Comparison of ENCODE assay signal across 10 mouse cellular contexts in the genomic region with DNA sequence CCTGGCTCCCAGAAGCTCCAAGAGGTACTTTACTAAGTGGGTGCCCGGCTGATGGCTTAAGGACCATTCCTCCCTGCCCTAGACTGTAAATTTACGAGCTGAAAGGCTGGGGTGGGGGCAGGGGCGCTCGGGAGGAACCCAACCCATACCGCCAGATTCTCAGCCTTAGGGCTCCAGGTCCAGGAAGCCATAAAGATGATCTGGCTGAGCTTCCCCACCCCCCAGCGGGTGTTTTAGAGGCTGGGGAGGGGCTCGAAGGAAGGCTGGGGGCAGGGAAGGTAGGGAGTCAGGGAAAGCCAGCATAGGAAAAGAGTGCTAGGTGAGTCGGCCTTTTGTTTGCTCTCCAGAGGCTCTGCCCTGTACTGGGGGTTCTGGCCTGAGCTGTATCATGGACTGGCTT. TPM values are rescaled to one million over a fixed set of nuclear protein-coding genes. Genes with fewer than 3 reads are reported as not detected.
DNase-seq lines count a peak whose midpoint lies in the region; ATAC-seq lines count a peak whose summit lies in the region.
"Had no signal": no experiment of that assay in that cellular context is flagged by ENCODE, and none has a peak within 500 bp of the region (broad histone marks: within the 10 kb centered on the region; RNA-seq: fewer than 3 reads in every experiment).

No protein-coding gene starts in this region.

- WGBS in heart, embryonic 15.5 days, result 9% methylated on average over 8 of the region's 8 CpGs
- WGBS in lung, embryonic 16.5 days, result 11% methylated on average over 8 of the region's 8 CpGs
- WGBS in embryonic facial prominence, embryonic 11.5 days, result 3% methylated on average over 8 of the region's 8 CpGs
- WGBS in limb, embryonic 15.5 days, result 6% methylated on average over 8 of the region's 8 CpGs

- peak overlapping the region; percentile 46 for H3K9ac ChIP-seq in heart, embryonic 15.5 days
- H3K9ac ChIP-seq in lung, embryonic 16.5 days (ENCODE audit: low read length), result peak overlapping the region; percentile 27
- peak overlapping the region; percentile 1; the same call in 1 of the 2 replicates for H3K9ac ChIP-seq in embryonic facial prominence, embryonic 11.5 days (replicated peaks; ENCODE audit: low read length)
- no peak overlapping the region for H3K9ac ChIP-seq in limb, embryonic 15.5 days

- no peak for ATAC-seq in heart, embryonic 15.5 days (replicated peaks; ENCODE audit: insufficient number of reproducible peaks, insufficient read depth, low FRiP score, low read depth)
- ATAC-seq in lung, embryonic 16.5 days (ENCODE audit: low read depth), result no peak
- ATAC-seq in embryonic facial prominence, embryonic 11.5 days (replicated peaks; ENCODE audit: insufficient number of reproducible peaks, low FRiP score, low TSS enrichment, low read depth), result no peak
- ATAC-seq in limb, embryonic 15.5 days (ENCODE audit: insufficient number of reproducible peaks, low FRiP score, low TSS enrichment, low read depth), result no peak

- H3K4me2 ChIP-seq in heart, embryonic 15.5 days, result peak overlapping the region; percentile 45; the same call in 1 of the 2 replicates
- H3K4me2 ChIP-seq in lung, embryonic 16.5 days (ENCODE audit: low read depth, low read length), result 0 out of 2 replicates have a peak overlapping the region, but pooled peaks have one; percentile 8
- H3K4me2 ChIP-seq in embryonic facial prominence, embryonic 11.5 days (ENCODE audit: low read depth, low read length), result no peak overlapping the region
- H3K4me2 ChIP-seq in limb, embryonic 15.5 days, result 0 out of 2 replicates have a peak overlapping the region, but pooled peaks have one; percentile 1

- H3K36me3 ChIP-seq in heart, embryonic 15.5 days, result no peaks in the 10 kb centered on the region
- no peaks in the 10 kb centered on the region for H3K36me3 ChIP-seq in lung, embryonic 16.5 days (ENCODE audit: control insufficient read depth, insufficient read depth, low read length)
- no peaks in the 10 kb centered on the region for H3K36me3 ChIP-seq in embryonic facial prominence, embryonic 11.5 days (replicated peaks; ENCODE audit: control insufficient read depth, insufficient read depth, low read depth, low read length)
- no peaks in the 10 kb centered on the region for H3K36me3 ChIP-seq in limb, embryonic 15.5 days

- H3K9me3 ChIP-seq in heart, embryonic 15.5 days (replicated peaks), result no peaks in the 10 kb centered on the region
- H3K9me3 ChIP-seq in lung, embryonic 16.5 days (ENCODE audit: control insufficient read depth, low read length), result no peaks in the 10 kb centered on the region
- H3K9me3 ChIP-seq in embryonic facial prominence, embryonic 11.5 days (replicated peaks; ENCODE audit: control insufficient read depth, low read length), result no peaks in the 10 kb centered on the region
- H3K9me3 ChIP-seq in limb, embryonic 15.5 days, result no peaks in the 10 kb centered on the region

- no peaks in the 10 kb centered on the region for H3K27me3 ChIP-seq in heart, embryonic 15.5 days
- H3K27me3 ChIP-seq in lung, embryonic 16.5 days (ENCODE audit: control insufficient read depth, insufficient read depth, low read depth, low read length), result no peaks in the 10 kb centered on the region
- no peaks in the 10 kb centered on the region for H3K27me3 ChIP-seq in embryonic facial prominence, embryonic 11.5 days (ENCODE audit: control insufficient read depth, insufficient read depth, low read length)
- H3K27me3 ChIP-seq in limb, embryonic 15.5 days, result no peaks in the 10 kb centered on the region

- DNase-seq in heart, postnatal 4 days, result no peak
- no peak for DNase-seq in lung, postnatal 25 days (ENCODE audit: low spot score)
- DNase-seq in embryonic facial prominence, embryonic 11.5 days (ENCODE audit: low spot score), result peak; percentile 50
- no peak for DNase-seq in cerebellum, adult 9-11 months
- DNase-seq in layer of hippocampus, adult 9-10 months (ENCODE audit: low spot score), result no peak
- DNase-seq: gastrocnemius, postnatal 25 days; thymus, postnatal 14 days had no signal

- H3K4me1 ChIP-seq in heart, embryonic 15.5 days (replicated peaks), result peaks cover 95% of the 10 kb centered on the region
- peaks cover 72% of the 10 kb centered on the region for H3K4me1 ChIP-seq in lung, embryonic 16.5 days (replicated peaks; ENCODE audit: control insufficient read depth, insufficient read depth, low read length)
- peaks cover 39% of the 10 kb centered on the region for H3K4me1 ChIP-seq in embryonic facial prominence, embryonic 11.5 days (ENCODE audit: control insufficient read depth, insufficient read depth, low read length)
- peaks cover 79% of the 10 kb centered on the region for H3K4me1 ChIP-seq in limb, embryonic 15.5 days

- H3K27ac ChIP-seq in heart, embryonic 15.5 days, result peak overlapping the region; percentile 95
- H3K27ac ChIP-seq in lung, embryonic 16.5 days (ENCODE audit: low read length), result peak overlapping the region; percentile 93
- H3K27ac ChIP-seq in embryonic facial prominence, embryonic 11.5 days (replicated peaks; ENCODE audit: low read depth, low read length), result peak overlapping the region; percentile 88
- H3K27ac ChIP-seq in limb, embryonic 15.5 days, result peak overlapping the region; percentile 81

- H3K4me3 ChIP-seq in heart, embryonic 15.5 days, result no peak overlapping the region
- H3K4me3 ChIP-seq in lung, embryonic 16.5 days (ENCODE audit: low read length), result no peak overlapping the region
- H3K4me3 ChIP-seq in embryonic facial prominence, embryonic 11.5 days (ENCODE audit: low read depth, low read length), result no peak overlapping the region
- no peak overlapping the region for H3K4me3 ChIP-seq in limb, embryonic 15.5 days

RNA-seq across cellular contexts. Expression of gene Unc5b, which starts 17.8 kb away (rescaled TPM):
- 11.7 TPM in 2 replicates for polyA plus RNA-seq in heart, embryonic 15.5 days (2015; fragmentation: Nextera tagmentation; extraction: Ambion mirVana)
- 10 to 100 TPM; 42.1 to 43.3 TPM for total RNA-seq in heart, postnatal 4 days (2021)
- polyA plus RNA-seq in lung, embryonic 16.5 days (2015; fragmentation: Nextera tagmentation; extraction: Ambion mirVana), result 6.7 and 7.3 TPM in 2 replicates
- polyA plus RNA-seq in embryonic facial prominence, embryonic 11.5 days (2014; fragmentation: Nextera tagmentation; extraction: Ambion mirVana), result 4.0 and 4.7 TPM in 2 replicates
- polyA plus RNA-seq in limb, embryonic 15.5 days (2015; fragmentation: Nextera tagmentation; extraction: Ambion mirVana), result 8.1 and 8.2 TPM in 2 replicates
